Mouse (Mus musculus) kidney, postnatal 25 days (tissue): ENCODE measurements at regions not wholly inside any gene's neighbourhood (a gene's known extent, or its start where the extent isn't known, plus 50 kb on each side); places are given as distances from the start of the nearest gene placed in this dataset.
A peak's percentile ranks its signal among the peaks of the same experiment; 100 is the strongest.

ENCODE experiments used
- DNase-seq, 2 experiments: peaks; one replicate each; pipeline ENCODE4 v3.0.0; 2021; ENCODE audit warnings: mixed read lengths in 2 of 2

DNA sequence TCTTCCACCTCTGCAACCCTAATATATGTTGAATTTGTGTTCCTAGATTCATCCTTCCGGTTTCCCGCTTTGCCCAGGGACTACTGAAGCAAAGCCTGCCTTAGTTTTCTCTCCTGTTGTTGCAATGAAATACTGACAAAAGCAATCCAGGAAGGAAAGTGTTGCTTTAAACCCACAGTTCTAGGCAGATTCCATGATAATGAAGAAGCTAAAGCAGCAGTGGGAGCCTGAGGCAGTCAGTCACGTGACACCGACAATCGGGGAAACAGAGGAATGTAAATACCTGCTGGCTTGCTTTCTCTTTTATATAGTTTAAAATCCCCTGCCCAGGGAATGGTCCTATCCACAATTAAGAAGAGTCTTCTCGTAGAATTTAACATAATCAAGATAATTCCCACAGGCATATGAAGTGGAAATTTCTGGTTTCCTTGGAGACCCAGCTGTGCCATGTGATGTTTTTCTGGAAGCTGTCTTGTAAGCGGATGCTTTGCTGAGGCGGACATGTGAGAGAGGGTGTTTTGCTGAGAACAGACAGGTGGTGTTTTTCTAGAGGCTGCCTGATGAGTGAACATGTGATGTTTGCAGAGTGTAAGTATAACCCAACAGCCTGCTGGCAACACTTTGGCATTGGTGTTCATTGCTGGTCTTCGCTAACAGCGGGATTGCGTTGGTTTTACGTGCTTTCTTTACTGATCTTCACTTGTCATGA lies 398.0 kb downstream of the Prim2 start:
- DNase-seq: no peak

DNA sequence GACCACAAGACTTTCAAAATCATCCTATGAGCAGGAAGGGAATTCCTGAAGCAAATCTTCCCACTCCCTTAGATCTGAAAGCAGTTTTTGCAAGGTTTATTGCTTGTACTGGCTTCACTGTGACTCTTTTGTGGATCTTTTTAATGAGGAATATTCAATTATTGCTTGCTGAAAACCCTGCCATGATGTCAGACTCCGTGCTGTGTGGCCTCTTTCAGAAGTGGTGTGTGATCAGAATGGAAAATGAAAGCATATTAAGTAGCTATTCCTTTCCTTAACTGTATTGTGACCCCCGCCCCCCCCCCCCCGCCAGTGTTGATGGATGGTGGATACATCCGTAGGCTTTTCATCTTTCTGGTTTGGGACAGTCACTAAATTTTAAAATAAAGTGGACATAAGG lies 400.4 kb downstream of the Prim2 start:
- DNase-seq: no peak

DNA sequence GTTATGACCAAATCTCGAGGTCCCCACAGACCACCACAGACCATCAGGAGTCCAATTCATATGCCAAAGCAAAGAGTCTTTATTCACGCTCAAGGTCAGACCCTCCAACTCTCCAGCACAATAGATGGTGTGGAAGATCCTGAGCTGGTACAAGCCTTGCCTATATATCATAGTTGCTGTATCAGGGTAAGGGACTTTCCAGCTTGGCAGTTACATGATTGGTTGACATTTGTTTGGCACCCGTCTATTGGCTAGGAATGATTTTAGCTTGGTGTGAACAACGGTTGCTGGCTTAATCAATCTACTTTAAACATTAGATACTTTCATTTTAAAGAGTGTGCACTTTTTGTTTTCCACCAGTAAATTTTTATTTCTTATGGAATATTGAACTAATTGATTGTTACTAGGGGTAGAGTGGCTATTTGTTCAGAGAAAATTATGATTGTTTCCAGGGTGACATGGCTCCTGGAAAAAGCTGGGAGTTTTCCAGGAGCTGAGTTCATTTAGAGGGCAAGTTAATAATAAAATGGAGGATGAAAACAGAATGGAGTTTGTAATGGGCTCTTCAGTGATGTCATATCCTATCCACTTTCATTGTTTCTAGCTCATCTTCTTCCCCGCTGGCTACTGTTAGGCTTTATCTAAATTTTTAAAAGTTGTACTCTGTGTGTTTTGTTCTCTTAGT lies 403.7 kb downstream of the Prim2 start:
- DNase-seq: no peak

DNA sequence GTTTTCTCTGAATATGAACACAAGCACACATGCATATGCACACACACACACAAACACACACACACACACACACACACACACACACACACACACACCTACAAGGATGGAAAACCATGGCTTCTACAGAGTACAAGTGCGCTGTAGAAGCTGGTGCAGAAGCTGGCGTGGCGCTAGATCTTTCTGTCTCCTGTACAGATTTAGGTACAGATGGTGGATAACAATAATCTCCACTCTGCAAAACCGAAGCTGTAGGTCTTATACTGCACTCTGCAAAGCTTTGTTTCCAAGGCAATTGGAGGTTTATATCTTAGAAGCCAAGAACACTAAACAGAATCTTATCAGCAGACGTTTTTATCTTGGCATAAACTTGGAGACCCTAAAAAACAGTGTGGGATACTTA lies 420.1 kb downstream of the Prim2 start:
- no peak for DNase-seq

DNA sequence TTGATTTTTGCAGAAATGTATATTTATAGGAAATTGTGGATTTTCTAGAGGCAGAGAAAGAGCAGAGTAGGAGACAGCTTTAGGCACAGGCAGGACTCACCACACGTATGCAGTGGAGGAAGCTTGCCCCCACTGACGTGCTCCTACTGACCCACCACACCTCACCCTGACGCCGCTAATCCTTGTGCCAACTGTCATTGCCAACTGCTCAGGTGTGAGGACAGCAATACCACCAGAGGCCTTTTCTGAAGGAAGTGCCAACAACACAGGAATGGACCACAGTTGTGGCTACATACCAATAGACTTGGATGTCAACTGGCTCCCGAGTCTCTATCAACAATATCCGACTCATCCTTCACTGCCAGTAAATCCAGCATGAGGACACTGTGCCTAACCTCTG lies 422.5 kb downstream of the Prim2 start:
- no peak for DNase-seq

DNA sequence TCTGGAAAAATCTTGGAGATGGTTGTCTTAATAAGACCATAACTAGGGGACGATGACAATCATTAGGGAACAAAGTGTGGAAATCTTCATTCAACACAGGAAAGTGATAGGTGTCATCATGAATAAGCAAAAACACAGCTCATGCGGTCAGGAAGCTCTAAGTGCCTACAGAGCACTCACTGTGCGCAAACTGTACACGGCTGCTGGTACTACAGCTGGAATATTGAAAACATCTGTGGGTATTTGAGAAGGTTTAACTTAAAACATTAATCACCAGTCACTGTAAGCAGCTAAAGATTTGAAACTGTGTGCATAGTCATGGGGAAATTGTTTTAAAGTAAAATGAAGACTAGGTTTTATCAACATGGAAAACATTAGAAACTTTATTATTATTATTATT lies 424.4 kb downstream of the Prim2 start:
- no peak for DNase-seq

DNA sequence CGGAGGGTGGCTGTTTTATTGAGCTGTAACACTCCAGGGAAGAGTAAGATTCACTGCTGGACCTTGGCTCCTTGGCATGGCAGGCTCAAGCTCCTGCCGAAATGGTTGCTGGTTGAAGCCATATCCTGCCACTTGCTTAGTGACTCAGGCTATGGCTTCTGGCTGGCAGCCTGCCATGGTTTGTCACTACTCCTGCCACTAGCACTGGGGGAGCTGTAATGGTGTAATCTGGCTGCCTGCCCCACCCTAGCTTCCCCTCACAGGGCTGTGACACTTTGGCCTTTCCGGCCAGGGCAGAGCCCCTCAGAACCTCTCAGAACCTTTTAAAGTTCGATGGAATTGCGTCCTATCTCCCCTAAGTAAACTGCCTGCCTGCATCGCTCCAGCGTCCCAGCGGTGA lies 424.9 kb downstream of the Prim2 start:
- DNase-seq: peak; percentile 13 to 39

DNA sequence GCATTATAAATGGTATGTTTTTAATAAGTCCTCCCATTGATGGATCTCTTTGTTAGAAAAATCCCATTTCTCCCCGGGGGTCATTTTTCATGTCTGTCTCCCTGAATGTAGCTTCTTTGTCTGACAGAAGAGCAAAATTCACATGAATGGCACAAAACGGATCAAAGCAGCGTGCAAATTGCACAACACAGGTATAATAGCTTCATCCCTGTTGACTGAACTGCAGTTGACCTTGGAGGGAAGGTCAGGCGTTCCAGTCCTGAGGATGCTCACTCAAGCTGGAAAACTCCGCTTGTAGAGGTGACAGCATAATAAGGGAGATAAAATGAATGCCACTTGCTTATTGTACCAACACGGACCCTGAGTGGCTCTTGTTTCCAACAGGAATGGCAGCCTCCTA lies 446.6 kb downstream of the Prim2 start:
- DNase-seq: no peak

DNA sequence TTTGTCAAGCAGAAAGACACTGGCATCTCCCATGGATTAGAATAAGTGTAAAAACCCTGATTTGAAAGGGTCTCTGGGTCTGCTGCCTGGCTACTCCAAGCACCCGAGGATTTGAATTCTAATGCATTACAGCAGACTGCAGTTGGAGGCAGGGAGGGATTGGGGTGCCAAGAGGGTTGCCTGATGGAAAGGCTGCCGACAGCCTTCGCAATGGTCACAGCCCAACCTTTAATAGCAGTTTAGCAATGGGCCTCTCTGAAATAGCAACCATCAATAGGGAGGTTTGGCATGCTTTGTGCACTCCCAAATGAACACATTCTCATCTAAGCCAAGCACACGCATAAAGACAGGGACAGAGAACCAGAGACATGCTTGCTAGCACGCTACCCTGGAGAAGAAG lies 454.8 kb downstream of the Prim2 start:
- DNase-seq: no peak

DNA sequence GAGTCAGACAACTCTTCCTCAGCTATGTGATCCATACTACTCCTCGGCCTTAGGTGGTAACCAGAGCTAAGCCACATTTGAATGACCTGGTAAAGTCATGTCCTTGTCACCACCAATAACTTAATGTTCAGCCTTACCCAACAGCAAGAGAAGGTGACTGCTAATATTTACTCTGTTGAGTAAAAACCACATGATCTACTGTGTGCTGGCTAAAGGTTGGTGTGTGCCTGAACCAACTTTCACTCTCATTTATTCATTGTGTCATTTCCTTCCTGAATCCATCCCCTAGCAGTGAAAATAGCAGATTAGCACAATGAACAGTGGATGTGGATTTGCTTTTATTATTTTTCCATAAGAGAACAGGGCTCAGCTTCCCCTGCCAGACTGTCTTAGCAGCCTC lies 455.2 kb downstream of the Prim2 start:
- DNase-seq: no peak

DNA sequence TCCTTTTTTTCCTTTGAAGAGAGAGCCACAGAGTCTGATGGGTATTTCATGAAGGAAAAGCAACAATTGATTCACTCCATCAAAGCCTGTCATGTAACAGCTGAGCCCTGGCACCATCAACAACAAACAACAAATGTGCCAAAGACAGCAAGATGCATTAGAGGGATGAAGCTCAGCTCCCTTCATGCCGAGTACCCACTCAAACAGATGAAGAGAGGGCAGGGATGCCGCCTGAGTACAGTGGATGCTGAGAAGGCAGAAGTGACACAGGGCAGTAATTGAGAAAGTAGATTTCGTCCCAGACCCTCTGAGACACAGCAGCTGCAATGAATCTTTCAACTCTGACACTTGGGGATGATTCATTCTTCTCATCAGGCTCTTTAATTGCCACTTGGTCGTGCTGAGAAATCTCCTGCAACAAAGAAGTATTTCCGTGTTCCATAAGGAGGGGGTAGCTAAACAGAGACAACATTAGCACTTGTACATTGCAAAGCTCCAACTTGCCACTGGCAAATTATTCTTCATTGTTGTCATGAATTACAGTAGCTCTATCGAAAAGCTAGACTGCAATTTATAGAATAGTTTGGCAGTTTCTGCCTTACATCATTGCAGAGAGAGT lies 467.9 kb downstream of the Prim2 start:
- DNase-seq: no peak

DNA sequence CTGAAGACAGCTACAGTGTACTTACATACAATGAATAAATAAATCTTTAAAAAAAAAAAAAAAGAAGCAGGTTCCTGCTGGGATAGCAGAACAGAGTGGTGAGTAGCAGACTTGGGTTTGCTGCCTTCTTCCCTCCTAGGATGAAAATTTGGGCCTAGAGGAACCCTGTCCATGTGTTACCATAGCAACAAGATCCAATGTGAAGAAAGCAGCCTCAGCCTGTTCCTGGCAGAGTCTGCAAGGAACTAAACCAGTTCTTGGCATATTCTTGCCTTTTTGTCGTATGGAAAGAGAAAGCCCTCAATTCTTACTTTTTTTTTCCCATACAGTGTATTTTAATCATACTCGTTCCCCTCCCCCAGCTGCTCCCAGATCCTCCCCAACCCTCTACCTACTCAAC lies 474.5 kb downstream of the Prim2 start:
- DNase-seq: no peak

DNA sequence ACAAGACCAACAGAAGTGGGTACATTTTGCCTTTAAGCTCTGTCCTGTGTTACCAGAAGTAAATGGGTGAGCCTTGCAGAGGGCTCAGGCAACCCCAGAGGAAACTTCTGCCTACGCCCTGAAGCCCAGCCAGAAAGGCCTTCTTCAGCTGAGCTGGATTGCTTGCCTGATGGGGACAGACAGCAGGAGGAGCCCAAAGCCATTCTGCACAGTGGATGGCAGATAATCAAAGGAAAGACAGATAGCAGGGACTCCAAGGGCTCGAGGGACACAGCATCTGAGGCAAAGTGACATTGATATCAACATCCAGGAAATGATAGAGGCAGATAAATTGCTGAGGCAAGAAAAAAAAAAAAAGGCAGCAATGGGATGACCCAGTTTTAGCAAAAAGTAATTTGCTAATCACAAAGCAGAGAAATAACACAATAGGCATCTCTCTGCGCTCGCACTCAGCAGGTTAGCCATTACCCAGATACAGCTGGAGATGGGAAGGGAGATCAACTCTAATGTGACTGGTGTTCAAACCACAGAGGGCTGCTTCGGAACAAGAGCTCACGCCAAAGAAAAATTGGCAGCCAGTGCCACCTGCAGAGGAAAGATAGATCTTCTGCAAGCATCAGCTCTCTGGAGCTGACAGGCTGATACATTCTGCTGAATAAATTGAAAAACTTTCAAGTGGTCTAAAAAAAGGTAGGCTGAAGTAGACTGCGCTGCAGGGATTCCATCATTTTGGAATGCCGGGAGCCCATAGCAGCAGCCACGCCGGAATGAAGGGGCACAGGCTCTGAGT lies 494.8 kb downstream of the Prim2 start:
- DNase-seq: no peak

DNA sequence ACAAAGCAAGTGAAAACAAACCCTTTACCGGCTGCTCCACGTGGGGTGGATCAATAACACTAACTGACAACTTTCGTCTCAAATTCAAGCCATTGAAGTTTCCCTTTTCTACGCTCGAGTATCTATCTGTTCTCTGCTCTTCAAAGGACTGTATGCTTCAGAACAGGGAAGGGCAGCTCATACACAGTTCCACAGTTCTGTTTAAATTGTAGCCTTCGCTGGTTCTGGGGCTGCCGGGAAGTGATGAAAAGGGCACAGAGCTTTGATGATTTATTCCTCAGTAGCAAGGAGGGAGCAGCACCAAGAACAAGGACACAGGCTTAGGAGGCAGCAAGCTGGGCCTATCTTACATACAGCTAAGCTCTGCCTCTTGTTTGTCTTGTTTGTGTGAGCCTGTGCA lies 532.6 kb downstream of the Prim2 start:
- no peak for DNase-seq

DNA sequence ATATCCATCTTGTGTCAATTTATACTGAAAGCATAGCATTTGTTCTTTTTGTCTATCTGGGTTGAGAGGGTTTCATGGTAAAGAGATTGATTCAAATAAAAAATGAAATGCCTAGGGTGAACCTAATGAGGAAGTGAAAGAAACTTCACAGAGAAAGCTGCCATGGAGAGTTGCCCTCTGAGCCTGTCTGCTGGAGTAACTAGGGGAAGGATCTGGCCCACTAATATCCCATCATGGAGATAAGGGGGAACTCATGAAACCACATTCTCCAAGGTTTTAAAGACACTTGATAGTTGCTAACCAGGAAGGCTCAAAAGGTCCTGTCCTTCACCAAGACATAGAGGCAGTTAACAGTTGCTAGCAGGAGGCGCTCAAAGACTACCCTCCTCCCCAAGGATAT lies 539.2 kb downstream of the Prim2 start:
- no peak for DNase-seq

DNA sequence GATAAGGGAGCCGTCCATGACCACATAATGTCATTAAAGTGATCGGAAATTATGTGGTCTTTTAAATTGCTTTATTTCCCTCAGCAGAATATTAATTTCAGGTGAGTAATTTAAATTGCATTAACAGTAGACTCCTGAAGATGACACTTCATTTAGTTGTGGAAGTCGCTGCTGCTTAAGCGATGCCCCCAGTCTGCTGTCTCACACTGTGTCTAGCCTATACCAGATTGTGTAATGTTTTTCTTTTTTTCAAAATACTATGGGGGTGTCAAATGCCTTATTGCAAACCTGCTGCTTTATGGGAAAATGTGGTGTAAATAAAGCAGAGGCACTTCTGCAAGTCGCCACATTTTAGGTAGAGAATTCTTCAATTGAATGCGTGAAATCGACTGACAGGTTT lies 544.5 kb downstream of the Prim2 start:
- no peak for DNase-seq

DNA sequence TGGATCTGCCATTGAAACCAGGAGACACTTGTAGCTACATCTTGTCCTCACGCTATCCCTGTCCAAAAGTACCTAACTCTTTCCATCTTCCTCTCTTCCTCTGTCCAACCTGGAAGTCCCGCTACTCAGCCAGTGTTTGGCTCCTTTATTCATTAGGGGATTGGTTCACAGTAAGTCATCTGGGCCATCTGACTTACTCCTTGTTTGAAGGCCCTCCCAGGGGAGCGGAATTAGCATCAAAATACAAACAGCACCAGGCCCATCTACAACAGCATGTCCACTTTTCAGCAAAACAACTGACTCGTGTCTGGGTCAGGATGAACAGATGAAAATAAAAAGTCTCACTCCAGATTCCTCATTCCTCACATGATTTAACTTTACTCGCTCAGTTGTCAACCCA lies 559.2 kb upstream of the Gm5415 start:
- DNase-seq: no peak

DNA sequence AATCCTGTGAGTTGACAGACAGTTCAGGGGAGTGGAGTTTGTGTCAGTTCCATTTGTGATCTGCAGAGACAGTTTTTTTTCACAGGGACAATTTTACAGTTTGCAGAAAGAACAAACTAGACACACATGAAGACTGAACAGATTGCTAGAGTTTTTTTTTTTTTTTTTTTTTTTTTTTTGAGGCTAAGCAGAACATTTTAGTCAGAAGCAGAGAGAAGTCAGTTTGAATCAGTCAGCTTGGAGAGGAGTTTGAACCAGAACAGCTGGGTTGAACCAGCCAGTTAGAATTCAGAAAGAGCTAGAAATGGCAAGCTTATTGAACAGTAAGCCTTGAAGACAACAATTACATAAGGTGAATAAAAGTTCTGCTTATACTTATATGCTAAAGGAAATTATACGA lies 557.2 kb upstream of the Gm5415 start:
- DNase-seq: no peak

DNA sequence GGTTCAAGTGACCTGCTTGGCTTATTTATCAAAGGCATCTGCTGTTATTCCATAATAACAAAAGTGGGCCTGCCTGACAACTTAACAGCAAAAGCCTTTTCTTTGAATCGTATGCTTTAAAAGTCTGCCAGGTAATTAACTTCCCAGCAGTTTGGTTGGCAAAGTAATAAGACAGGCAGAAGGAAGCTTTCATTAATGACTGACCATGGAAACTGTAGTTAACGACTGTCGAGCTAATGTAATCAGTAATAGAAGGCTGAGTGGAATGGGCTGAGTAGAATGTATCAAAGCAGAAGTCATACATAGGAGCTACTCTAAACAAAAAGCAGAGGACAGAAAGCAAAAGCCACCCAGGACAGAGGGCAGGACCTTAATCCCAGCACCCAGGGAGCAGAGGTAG lies 551.0 kb upstream of the Gm5415 start:
- DNase-seq: no peak

DNA sequence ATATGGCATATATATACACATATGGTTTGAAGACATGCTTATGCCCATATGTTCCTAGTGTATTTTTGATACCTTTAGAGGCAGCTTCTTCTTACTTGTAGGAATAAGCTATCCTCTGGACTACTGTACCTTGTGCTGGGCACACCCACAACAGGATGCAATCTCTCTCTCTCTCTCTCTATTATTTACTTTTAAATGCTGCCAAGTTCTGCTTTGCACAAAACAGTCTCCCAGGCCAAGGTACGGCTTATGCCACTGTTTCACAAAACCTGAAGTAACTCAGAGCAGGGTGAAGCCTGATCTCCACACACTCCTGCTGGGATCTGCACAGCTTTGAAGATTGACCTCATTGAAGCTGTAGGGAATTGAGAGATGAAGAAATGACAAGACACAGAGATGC lies 549.8 kb upstream of the Gm5415 start:
- no peak for DNase-seq

DNA sequence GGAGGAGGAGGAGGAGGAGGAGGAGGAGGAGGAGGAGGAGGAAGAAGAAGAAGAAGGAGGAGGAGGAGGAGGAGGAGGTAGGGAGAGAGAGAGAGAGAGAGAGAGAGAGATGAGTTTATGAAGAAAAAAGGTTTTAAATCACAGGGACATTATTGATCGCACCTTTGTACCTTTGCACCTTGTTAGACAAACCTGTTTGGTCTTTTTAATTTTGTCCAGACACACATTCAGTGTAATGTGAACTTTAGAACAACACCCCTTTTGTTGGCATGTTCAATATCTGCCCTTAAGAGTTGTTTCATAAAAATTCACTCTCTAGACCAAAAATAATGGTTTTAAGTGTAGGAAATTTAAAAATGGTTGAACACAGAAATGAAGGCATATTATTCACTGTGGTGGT lies 527.5 kb upstream of the Gm5415 start:
- DNase-seq: no peak

DNA sequence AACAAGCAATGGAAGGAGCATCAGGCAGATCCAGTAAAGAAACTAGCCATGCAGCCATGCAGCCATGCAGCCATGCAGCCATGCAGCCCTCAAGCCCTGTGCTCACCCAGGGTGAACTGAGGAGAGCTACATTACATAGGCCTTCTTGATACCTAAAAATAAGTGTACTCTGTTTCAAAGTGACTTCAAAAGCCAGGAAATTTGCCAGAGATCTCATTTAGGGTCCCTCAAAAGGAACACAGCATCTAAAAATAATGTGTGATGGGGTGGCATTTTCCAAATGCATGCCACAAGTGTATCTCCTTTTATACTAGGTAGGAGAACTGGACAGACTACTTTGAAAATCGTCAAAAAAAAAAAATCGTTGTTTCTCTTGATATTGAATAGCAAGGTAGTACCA lies 510.9 kb upstream of the Gm5415 start:
- no peak for DNase-seq

DNA sequence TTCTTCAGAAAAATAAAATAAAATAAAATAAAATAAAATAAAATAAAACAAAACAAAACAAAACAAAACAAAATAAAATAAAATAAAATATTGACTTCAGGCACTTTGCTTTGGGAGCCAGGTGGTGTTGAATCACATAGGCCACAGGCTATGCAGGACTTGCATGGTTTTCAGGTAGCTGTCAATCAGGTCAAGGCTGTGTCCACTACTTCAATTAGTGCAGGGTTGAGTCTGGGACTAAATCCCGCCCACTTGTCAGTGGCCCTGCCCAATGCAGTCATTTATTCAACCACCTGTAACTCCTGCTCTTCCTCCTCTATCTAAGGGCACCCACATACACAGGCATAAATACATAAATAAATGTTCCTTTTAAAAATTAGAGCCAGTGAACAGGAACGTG lies 497.3 kb upstream of the Gm5415 start:
- no peak for DNase-seq

DNA sequence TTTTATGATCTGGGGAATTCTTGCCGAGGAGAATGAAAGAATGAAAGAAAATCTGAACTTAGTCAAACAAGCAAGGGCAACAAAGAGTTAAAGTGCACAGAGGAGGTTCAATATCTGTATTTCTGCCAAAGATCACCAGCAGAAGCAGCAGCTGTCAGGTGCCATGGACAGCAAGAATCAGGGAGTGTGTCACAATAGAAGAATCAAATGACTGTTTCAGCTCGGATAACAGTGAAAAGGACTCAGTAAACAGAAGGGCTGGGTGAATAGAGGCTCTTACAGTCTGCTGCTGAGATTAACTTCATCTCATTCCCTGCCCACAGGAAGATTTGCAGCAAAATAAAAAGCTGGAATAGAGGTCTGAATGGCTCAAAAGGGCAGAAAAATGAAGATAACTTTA lies 495.3 kb upstream of the Gm5415 start:
- DNase-seq: no peak
